Mouse (Mus musculus): ENCODE measurements around the gene Ccdc167.

The Ccdc167 gene

DNA sequence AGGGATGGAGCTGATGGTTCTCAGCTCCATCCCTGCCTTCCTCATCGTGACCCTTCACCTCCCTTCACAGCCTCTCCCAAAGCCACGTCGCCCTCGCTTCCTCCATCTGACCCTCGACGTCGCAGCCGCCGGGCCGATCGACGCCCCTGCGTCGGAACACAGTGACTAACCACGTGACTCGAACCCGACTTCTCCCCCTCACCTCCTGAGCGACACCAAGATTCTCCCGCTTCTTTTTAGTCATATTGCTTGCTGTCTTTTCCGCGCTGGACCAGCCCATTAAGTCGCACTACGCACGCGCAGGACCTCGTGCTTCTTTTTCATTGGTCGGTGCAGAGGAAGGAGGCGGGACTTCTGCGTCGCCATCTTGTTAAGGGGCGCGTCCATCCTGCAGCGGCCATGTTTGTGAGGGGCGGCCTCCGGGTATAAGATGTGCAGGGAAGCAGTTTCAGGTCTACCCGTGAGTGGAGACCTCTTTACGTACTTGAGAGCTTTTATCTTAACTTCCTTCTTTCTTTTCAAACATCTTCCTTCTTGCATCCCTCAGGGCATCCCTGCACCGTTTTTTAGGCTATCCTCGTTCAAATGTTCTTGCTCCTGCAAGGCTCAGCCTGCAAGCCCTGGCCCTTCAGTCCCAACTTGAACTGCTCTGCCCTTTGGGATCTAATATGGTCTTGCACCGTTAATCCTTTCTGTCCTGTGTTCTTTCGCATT is at the start of gene Ccdc167:
TSS of gene Ccdc167 (minus strand) at position 313 of the 714 bp plus-strand sequence.
- peak; percentile 97 for DNase-seq

DNA sequence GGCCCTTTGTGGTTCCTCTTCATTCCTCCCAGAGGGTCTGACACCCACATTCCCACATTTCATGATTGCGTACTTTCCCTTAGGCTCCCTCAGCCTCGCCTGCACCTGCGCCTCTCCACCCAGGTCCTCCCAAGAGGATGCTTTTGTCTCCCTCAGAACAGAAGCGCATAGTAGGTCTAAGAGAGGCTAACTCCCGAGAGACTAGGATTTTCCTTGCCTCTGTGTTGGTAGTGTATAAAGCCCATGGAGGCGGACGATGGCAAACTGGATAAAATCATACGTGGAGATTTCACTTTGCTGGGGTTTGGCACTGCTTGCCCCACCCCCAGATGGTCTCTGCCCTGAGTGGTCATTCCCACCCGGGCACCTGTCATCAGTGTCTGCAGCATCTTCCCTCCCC is 48.5 kb upstream of the Ccdc167 start:
- no peak for DNase-seq

DNA sequence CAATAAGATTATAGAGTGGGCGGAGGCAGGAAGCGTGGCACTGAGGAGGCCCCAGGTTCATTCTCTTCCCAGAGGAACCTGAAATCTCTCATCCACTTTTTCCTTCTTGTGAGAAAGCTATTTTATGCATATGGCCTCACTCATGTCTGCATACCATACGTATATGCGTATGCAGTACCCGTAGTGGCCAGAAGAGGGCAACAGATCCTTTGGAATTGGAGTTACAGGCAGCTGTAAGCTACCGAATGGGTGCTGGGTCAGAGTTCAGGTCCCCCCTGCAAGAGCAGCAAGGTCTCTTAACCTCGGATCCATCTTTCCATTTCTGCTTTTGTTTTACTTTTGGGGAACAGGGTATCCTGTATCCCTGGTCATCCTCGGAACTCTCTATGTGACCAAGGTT is 45.7 kb upstream of the Ccdc167 start:
- DNase-seq: peak; percentile 69 to 76

DNA sequence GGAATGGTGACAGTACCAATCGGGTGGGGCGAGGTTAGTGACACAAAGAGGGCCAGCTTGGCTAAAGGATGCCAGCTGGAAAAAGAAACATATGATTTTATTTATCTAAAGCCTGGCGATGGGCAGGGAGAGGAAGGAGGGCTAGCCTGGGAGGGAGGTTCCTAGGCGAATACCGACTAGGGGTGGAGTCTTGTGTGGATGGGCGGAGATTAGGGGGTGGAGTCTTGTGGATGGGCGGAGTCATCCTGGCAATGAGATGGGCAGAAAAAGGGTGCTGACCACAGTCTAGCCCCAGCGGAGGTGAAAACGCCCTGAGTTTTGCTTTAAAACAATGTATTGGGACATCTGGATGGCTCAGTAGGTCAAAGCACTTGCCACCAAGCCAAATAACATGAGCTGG is 45.1 kb upstream of the Ccdc167 start:
- no peak for DNase-seq

DNA sequence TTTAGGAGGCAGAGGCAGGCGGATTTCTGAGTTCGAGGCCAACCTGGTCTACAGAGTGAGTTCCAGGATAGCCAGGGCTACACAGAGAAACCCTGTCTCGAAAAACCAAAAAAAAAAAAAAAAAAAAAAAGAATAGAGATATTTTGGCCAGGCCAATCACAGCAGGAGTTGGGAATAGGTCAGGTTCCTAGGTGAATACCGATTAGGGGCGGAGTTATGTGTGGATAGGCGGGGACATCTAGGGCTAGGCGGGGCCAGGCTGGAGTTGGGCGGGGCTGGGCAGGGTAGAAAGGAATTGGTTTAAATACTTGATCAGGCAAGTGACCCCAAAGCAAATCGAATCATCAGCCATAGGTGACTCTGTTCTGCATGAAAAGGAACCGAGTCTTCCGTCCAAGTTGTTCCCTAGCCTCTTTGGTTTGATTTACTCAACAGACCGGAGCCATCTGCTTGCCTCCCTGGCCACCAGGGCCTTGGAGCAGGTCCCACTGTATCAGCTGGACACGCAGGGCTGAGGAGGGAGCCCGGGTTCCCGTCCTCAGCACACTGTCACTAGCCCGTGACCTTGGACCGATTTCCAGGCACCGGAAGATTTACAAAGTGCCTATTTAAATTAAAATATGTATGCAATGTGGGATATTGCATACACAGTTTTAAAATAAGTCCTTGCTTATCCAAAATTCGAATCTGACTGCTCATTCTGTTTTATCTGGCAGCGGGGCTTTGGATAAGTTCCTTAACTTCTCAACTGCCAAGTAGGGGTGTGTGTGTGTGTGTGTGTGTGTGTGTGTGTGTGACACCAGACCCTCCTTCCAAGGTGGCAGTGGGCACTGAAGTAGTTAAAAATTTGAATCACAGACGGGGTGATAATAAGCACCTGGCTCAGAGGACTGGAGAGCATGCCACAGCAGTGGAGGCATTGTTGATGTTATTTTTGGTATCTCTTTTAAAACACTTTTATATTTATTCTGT is 43.8 kb upstream of the Ccdc167 start:
- peak; percentile 93 to 96 for DNase-seq

DNA sequence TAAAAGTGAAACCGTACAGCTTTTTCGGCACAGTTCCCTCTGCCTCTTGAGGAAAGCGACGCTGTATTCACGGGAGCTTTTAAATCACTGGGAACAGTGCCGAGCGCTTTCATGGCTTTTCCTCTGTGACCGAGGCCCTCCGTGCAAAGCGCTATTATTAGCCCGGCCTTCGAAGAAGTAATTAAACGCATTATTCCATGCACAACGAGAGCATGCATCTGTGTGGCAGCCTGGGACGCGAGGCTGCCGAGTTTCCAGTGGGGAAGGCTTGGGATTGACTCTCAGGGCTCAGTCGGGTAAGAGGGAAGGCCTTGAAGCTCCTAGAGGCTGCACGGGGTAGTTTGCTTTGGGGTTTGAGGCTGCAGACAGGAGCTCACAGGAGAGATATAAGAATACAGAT is 43.1 kb upstream of the Ccdc167 start:
- peak; percentile 37 to 40 for DNase-seq

DNA sequence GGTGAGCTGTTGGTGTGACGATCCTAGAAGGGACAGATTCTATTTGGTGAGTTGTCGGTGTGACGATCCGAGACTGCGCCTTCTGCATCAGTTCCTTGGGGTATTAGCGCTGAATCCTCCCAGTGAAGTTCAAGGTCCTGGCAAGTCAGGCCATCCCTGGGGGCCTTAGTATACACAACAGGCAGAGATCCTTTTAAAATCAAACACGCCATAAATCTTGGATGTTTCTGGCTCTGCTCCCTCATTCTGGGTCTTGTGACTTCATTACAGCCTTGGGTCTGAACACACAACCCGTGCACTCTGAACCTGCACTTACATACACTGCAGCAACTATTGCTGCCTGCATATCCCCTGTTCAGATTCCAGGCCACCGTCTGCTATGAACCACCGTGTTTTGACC is 39.5 kb upstream of the Ccdc167 start:
- no peak for DNase-seq

DNA sequence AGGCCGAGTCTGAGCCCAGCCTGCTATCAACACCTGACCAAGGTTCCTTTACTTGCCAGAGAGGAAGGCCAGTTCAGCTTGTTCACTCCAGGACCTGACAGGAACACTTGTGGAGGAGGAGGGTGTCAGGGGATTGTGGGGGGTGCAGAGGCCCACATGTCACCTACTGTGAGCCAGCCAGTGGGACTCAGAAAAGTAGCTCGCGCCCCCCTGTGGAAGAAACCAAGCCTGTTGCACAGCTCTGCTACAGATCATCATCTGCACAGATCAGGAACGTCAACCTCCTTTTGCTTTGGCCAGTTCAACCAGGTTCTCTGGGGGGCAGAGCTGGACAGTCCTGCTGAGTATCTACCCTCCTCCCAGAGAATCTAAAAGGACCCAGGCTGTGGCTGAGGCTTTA is 37.7 kb upstream of the Ccdc167 start:
- DNase-seq: peak in 1 of 2 experiments; percentile 42

DNA sequence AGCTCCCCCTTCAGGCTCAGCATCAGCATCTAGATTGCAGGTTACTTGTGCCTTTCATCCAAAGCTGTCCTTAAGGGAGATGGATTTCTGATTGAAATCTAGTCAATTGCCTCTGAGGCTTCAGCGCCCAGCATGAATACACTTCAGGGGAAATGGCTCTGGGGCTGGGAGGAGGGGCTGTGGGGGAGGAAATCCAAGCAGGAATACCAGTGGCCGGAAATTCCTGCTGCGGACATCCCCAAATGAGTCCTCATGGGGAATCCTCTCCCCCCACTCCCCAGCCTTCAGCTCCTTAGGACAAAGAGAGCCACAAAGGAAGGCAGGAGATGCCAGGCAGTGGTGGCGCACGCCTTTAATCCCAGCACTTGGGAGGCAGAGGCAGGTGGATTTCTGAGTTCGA is 30.6 kb upstream of the Ccdc167 start:
- DNase-seq: no peak

DNA sequence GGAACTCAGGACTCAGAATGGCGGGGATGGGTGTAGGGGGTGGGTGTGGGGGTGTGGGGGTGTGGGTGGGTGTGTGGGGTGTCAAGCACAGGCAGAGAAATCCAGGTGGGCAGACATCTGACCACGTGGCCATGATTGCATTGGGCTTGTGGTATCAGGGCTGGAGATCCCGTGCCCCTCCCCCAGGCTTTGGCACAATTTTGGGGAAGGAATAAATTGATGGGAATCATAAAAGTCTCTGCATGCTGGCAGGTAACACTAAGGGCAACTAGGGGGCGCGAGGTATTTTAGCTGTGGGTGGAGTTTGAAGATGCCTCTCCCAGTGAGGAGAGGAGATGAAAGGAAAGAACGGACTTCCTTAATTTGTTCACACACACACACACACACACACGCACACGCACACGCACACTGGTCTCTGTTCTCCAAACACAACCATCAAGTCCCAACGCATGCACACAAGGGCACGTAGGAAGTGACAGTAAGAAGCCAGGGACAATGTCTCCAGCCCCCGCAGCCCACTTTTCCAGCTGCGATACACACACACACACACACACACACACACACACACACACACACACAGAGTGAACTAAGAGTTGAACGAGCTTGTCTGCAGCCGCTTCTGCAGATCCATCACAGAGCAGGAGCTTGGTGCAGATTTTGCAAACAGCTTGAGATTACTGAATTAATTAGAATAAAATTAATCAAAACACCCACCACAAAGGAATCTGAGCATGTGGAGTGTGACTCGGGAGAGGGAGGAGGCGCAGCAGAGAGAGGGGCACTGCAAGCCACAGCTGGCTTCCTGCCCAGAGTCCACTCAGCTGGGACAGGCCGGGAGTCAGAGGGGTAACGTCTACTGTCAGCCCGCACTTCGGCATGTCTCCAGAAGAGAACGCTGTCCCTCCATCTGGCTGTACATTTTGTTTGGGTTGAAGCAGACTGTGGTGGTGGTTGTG is 21.3 kb upstream of the Ccdc167 start:
- peak; percentile 79 to 87 for DNase-seq

DNA sequence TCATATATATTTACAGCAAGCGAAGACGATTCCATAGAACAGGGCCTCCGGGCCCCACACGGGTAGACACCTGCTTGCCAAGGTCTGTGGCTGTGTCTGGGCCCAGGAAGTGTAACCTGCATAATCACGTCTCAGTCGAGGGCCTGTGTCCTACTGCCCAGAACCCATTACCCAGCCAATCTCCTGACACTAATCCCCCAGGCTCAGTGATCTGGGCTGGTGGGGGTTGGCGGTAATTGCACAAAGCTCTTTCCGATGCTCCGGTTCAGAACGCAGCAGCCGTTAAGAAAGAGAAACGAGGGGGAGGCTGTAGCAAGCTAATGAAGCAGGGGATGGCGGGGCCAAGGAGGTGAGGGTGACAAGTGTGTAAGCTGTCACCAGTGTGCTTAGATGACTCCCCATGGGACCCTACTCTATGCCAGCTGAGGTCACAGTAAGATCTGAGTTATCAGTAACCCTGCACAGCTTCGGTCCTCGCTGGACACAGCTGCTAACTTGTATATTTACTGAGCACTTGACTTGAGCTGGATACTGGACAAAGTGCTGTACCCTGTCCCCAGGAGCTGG is 19.7 kb upstream of the Ccdc167 start:
- no peak for DNase-seq

DNA sequence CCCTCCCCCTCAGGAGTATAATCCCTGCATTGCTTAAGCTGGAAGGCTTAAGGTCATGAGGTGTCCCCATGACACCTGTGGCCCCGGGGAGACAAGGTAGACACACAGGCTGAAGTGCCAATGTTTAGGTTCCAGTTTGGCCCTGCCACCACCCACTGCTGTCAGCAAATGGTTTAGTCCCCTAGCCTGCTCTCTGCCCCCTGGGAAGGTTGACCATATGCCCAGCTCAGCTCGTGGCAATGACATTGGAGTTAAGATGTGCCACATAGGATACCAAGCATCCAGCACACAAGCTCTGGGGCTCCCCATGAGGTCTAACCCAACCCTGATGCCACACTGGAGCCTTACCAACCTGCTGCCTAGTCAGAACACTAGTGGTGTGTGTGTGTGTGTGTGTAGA is 15.7 kb upstream of the Ccdc167 start:
- DNase-seq: peak; percentile 31 to 54

DNA sequence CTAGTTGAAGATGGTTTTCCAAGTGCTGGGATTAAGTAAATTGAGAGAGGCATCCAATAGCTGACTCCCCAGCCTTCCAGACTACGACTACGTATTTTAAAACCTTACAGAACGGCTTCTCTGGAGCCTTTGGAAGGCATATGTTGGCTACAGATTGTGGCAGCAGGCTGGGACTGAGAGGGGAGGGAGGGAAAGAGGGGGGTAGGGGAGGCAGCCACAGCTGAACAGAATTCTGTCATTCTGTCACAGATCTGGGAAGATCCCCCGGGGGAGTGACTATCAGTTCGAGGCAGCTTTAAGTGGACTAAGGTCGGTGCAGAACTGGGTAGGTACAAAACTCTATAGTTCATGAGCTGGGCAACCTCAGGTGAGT is 15.1 kb upstream of the Ccdc167 start:
- peak; percentile 74 to 78 for DNase-seq

DNA sequence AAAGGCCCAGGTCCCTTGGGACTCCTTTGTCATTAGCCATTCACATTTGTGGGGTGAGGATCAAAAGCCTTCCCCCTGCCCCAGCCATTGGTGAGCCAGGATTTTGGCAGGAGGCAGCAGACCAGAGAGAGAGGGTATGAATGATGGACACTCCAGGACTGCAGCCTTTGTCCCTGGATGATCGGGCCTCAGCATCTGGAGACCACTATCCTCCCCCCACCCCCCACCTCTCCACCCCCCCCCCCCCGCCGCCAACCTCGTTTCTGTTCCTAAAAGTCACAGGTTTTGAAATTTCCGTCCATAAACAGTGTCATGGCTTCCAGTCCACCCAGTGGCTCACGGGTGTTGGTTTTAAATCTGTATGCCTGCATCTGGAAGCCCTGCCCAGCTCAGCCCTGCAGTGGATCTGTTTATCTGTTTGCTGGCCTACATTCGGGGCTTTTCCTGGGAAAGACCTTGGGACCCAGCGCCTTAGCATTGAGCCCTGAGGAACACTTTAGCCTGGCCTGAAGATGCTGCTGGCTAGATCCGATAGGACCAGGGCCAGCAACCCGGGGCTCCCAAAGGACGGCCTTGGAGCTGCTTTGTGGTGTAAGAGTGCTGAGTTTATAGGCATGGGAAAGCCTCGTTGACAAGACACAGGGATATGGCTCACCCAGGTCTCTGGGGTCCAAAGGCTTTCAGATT is 14.6 kb upstream of the Ccdc167 start:
- DNase-seq: peak; percentile 60 to 68

DNA sequence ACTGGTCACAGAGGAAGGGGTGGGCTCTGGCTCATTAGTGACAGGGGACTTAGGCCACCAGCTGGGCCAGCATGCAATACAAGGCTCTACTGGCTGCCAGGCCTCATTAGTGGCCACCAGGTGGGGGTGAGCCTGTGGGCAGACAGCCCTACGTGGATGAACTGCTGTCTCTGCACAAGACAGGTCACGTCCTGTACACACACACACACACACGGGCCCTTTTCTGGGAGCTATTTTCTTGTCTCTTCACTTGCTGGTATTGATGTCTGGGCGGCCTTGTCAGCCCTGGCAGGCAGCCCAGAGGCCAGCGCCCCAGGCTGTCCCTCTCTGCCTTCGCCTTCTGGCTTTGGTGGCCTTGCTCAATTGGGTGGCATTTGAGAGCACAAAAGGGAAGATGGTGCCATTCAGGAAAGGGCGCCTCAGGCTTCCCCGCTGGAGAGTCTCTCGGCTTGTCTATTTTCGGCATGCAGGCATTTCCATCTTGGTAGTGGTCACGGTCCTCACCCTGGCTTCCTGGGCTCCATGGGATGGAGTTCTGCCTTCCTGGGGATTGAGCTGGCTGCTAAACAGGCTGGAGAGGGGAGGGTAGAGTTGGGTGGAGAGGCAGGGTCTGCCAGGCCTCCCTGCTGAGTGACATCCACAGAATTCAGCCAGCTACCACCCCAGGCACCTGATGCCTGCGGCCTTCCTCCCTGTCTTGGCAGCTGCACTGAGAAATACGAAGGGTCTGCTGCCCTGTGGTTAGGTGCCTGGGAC is 13.8 kb upstream of the Ccdc167 start:
- peak; percentile 80 to 87 for DNase-seq

DNA sequence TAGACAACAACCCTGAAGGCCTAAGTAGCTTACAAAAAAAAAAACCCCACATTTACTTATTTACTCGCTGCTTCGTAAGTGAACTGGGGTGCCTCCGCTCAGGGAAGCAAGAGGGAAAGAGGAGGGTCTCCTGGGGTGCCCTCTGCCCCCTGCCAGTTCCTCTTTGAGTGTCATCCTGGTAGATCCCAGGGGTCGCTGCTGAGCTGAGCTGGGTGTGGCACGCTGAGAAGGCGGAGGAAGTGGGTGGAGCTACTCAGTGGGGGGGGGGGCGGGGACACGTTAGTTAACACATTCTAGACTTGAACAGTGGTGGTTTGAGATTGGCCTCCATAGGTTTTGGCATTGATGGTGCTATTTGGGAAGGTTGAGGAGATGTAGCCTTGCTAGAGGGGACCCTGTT is 11.2 kb upstream of the Ccdc167 start:
- no peak for DNase-seq

DNA sequence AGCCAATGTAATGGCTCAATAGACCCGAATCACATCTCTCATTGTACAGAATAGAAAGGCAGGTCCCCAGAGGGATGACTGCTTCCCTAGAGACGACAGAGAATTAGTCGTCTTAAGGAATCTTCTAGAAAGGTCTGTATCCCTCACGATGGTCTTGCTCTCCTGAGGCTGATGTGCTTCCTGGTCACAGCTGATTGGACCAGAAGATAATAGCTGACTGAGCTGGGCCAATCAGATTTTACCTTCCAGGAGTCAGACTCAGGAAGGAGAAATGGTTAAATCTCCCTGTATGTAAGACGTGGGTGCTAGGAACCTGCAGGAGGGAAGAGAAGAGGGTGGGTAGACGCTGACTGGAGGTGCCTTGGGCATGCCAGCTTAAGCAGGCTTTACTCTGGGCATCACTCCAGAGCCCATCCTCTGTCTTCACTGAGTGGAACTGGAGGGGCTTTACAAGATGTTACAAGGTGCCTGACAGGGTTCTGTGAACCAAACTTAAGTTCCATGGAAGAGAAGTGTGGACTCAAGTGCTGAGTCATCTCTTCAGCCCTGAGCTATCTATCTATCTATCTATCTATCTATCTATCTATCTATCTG is 8.3 kb upstream of the Ccdc167 start:
- DNase-seq: peak; percentile 51 to 57

DNA sequence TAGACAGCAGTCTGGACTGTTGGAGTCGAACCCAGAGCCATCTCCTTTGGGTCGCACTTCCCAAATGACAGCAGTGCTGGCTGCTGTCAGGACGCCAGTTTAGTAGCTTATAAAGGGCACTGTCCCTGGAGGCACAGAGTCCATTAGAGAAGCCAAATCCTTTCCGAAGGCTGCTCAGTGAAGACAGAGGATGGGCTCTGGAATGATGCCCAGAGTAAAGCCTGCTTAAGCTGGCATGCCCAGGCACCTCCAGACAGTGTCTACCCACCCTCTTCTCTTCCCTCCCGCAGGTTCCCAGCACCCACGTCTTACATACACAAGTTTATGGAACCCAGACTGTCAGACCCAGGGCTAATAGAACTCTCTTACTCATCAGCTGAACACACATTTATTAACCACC is 7.8 kb upstream of the Ccdc167 start:
- DNase-seq: peak; percentile 91 to 92

DNA sequence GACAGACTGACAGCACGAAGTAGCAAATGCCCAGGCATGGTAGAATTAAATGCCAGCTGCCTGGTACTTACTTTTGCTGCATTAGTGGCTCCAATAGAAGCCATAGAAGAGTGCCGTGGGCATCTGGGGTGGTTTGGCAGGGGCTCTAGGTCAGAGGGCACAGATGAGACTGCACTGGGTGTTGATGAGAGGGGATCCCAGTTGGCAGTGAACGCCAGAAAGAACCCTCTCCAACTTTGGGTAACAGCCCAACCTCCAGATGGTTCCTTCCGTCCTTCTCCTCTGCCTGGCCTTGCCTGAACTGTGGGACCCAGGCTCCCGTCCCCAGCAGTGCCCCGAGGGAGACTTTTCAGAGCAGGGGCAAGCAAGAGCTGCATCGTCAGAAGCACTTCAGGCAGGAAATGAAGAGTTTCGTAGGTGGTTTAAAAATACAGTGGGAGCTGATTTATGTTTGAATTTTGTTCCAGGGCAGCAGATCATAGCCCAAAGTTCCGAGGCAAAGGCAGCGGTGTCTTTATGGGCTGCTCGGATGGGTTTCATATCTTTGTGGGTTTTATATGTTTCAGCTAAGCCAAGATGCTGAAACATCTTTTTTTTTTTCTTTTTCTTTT is 4.0 kb upstream of the Ccdc167 start:
- peak; percentile 85 to 88 for DNase-seq
